Mouse (Mus musculus) cerebellum, adult (tissue): ENCODE measurements at regions not wholly inside any gene's neighbourhood (a gene's known extent, or its start where the extent isn't known, plus 50 kb on each side); places are given as distances from the start of the nearest gene placed in this dataset.

Experiments used
- ATAC-seq: cut with Nextera tagmentation; 2 replicates; pipeline ENCODE4 v1.9.2; 2017; ENCODE audit warnings: mild to moderate bottlenecking, moderate library complexity, mixed read lengths; ENCODE audit not compliant: insufficient number of reproducible peaks, low FRiP score, low TSS enrichment

DNA sequence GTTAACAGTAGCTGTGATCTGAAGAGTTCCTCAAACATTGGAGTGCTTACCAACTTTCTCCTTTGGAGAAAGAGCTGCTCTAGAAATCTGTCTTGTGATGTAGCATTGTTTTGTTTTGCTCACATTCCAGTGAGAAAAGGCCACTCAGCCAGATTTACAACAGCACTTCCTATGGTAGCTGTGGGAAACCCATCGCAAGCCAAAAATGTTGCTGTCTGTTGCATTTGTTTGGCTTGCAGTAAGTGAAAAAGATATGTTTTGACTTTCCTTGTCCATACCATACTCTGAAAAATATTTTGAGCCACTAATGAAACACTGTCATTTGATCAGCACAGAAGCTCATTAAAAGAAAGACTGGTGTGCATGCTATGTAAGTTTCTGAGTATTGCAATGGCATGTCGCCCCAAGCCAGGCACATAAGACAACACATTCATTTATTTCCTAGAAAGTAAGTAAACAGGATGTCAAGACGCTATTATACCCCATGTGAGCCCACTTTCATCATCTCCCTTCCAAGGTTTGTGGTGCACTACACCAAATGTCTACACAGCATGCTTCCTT is 66.2 kb downstream of the Car2 start:
- no peak for ATAC-seq

- ATAC-seq, result no peak
Measured at GRCm38 (mm10) chr3:14952951-14953350, 66.9 kb downstream of the Car2 start.

GRCm38 (mm10) chr3:14957481-14957880 is 71.4 kb downstream of the Car2 start:
- ATAC-seq, result no peak

DNA sequence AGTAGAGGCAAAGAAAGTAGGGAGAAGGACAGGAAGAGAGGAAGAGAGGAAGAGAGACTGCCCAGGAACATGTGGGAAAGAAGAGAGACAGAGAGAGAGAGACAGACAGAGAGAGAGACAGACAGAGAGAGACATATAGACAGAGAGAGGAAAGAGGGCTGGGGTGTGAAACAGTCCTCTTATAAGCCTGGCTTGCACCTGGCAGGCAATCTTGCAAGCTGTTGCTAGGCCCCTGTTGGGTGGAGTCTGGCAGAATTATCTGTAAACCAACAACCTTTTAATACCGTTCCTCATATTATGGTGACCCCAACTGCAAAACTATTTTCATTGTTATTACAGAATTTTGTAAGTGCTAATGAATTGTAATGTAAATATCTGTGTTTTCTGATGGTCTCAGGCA is 72.2 kb downstream of the Car2 start:
- no peak for ATAC-seq

GRCm38 (mm10) chr3:14959586-14959985 is 73.5 kb downstream of the Car2 start:
- peak; percentile 61 for ATAC-seq

- ATAC-seq, result no peak
Measured at GRCm38 (mm10) chr3:14964795-14965194, 78.7 kb downstream of the Car2 start.

DNA sequence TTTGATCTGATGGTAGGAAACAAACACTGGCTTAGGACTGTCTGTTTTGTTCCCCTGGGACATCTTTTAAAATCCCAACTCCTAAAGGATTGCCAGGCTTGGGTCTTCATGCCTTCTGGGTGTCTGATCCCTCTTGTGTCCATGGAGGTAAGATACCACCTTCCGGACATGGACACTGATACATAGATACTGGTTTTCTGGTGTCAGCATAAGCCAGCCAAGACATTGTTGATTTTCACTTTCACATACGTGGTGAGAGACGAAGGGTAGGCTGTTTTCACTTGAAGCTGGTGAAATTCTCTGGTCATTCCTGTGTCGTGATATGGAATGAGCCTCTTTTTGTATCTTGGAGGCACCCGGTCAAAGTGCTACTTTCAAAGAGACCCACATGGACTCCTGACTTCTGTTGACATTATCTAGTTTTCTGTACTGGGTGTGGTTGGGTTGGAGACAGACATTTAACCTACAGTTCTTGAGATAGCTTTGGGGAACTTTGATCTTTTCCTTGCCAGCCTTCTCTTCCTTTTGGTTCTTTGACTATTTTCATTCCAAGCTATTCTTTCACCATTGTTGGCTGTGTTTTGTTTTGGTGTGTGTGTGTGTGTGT is 79.5 kb downstream of the Car2 start:
- ATAC-seq, result no peak

DNA sequence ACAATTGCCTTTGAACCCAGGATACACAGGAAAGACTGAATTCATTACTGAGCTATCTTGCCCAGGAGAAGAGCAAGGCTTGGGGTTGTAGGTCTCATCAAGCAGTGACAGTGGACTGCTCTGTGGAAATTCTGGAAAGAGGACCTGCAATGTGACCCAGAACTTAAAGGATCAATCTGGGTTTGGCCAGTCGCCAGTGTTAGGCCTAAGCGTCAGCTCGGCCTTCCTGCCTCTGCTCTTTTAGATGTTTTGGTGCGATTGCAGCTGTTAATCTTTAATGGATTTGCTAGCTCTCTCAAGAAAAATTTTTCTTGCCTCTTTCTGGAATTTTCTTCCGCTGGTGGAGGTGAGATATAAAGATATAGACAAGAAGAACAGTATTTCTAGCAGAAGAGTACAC is 81.2 kb downstream of the Car2 start:
- no peak for ATAC-seq

- no peak for ATAC-seq
Measured at GRCm38 (mm10) chr3:14968345-14968744, 82.3 kb downstream of the Car2 start.

GRCm38 (mm10) chr3:14969698-14970097 is 83.6 kb downstream of the Car2 start:
- no peak for ATAC-seq

DNA sequence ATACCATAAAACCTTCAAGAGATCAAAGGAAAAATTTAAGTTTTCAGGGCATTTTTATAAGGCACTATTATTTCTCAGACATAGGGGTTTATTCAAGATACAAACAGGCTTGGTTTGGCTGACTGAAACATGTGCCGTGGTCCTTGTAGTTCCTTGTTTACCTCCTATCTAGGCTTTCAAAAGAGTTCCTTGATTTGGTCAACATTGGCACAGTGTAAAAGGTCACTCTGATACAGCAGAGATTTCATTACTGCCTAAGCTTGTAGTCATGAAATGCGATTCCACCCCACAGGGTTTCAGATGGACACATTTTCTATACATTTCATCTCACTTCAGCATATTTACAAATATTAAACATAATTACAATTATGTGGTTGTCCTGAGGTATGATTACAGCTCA is 85.6 kb downstream of the Car2 start:
- no peak for ATAC-seq

GRCm38 (mm10) chr3:14974758-14975157 is 88.7 kb downstream of the Car2 start:
- no peak for ATAC-seq

DNA sequence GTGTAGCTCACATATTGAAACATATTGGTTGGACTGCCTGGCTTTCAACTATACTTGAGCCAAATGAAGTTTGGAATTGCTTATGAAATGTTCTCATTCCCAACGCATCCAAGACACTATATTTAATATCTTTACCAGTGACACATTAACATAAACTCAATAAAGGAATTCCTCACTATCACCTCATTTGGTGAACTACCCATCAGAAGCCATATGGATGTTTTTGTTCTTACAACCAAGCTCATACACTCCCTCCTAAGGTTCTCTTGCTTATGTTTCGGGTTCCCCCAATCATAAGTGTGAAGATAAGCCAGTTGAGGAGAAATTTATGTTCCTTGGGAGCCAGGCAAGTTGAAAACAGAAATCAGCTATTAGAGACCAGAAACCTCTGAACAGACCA is 89.1 kb downstream of the Car2 start:
- ATAC-seq, result no peak

- no peak for ATAC-seq
Measured at GRCm38 (mm10) chr3:14979116-14979613, 93.1 kb downstream of the Car2 start.

DNA sequence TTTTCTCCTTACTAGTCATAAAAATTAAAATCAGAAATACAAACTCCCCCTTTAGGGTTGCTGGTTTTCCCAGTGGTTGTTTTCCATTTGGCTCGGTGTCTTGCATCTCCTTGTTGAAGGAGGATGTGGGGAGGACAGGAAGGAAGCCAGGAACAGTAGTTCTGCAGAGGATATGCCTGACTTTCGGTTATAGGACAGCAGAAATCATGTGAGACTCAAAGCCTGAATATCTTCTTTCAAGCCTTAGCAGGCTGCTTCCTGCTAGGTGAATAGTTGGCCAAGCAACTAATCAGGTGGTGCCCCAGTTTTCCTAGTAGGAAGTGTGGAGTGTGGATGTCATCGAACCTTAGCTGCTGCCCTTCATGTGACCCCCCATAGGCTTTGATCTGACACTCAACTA is 103.6 kb downstream of the Car2 start:
- ATAC-seq, result no peak

DNA sequence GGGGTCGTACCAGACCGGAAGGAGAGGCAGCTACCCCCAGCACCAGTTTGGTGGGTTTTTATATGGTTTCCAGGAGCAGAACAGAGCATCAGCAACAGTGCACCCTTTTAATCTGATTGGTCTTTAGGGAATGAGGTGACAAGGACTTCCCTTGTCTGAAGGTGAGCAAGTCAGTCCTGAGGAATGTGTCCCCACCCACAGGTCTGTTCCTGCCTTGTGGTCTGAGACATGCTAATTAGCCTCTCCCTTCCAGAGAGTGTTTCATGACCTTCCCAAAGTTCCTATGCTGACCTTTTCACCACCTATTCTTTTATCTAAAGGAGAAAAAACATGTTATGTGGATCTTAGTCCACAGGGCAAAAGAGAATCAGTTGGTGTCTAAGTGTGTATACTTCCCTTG is 107.9 kb downstream of the Car2 start:
- ATAC-seq, result no peak

DNA sequence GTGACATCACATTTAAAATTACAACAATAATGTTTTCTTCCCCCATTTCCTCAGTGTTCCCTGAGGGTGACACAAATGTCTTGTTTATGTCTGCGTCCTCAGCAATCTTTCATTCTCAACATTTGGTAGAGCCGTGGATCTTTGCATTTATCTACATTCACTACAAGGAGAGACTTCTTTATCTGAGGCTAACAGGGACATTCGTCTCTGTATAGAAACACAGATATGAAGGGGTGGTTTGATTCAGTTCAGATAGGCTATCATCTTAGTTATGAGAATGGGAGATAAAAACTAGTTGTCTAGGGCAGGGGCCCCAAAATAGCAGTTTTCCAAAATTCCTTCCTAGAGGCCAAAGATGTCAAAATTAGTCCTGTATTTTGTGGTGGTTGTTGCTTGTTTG is 111.2 kb downstream of the Car2 start:
- ATAC-seq, result no peak

DNA sequence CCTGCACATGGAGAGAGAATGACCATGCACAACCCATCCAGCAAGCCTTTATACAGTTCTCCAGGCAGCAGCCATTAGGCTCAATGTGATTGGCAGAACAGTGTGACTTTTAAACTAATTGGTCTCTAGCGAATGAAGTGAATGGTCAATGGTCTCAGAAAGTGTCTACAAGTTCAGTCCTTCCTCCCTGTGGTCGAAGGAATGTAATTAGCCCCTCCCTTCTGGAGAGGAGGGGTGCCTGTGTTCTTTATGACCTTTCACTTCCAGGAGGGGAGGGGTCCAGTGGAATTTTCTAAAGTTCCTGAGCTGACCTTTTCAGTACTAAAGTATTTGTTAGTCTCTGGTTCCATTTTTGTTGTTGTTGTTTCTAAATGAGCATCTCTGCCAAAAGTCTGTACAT is 112.4 kb downstream of the Car2 start:
- no peak for ATAC-seq

GRCm38 (mm10) chr3:14999411-14999810 is 113.3 kb downstream of the Car2 start:
- ATAC-seq, result no peak

- ATAC-seq, result no peak
Measured at GRCm38 (mm10) chr3:14999914-15000313, 113.8 kb downstream of the Car2 start.

- ATAC-seq, result no peak
Measured at GRCm38 (mm10) chr3:15000657-15001056, 114.6 kb downstream of the Car2 start.

DNA sequence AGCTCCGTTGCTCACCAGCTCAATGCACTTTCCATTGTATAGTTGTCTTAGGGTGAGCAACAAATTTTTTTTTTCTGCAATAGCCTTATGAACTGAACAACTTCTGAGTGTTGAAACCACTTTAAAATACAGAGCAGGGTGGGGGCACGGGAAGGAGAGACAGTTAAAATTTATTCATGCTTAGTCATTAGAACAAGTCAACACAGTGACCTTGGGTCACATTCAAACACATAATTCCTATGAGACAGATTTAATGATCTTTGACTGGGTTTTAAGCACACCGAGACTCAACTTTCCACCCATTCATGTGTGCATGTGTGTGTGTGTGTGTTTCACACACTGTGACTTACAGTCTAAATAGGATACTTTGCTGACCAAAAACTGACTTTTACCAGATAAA is 121.7 kb downstream of the Car2 start:
- no peak for ATAC-seq
